In genomic region chr9:50670690-50671089, GRCm38 (mm10) we compare ENCODE assay signal across 8 mouse cellular contexts. TPM values are rescaled to one million over a fixed set of nuclear protein-coding genes. Genes with fewer than 3 reads are reported as not detected.
DNase-seq lines count a peak whose midpoint lies in the region; TF ChIP-seq lines count a peak whose summit lies in the region.

No protein-coding gene starts in this region.

- H3K4me3 ChIP-seq in E14TG2a.4 (replicated peaks; ENCODE audit: low read length), result no peak overlapping the region

- peaks cover 2% of the 10 kb centered on the region; the same call in 1 of the 2 replicates for H3K36me3 ChIP-seq in E14TG2a.4 (ENCODE audit: insufficient read depth, low read length)

- peaks cover 5% of the 10 kb centered on the region for H3K4me1 ChIP-seq in E14TG2a.4 (replicated peaks; ENCODE audit: low read depth, low read length)

- peak; percentile 73 for TF ChIP-seq CTCF in E14TG2a.4 (conservative IDR thresholded peaks at IDR 0.05; ENCODE audit: low read length)

- H3K9me3 ChIP-seq in E14TG2a.4 (ENCODE audit: low read length), result no peaks in the 10 kb centered on the region

- intact Hi-C loops in heart, postnatal 25 days (cut with DNase I), result loop anchor here (10.0 kb wide), 1 partner anchor 226 kb away; no protein-coding TSS in a partner anchor
- intact Hi-C loops in gastrocnemius, postnatal 14 days (cut with DNase I; ENCODE audit: low total_unique reads), result no loop called here

- H3K27me3 ChIP-seq in E14TG2a.4 (ENCODE audit: insufficient read depth, low read length), result no peaks in the 10 kb centered on the region

- DNase-seq in heart, adult 18-20 months, result peak; percentile 53 to 73
- DNase-seq in heart, postnatal 25 days (ENCODE audit: low spot score), result no peak
- peak; percentile 62 for DNase-seq in c-Kit-positive CD71-positive TER-119-negative erythroid progenitor cells, embryonic 14.5 days (ENCODE audit: low read depth)
- peak; percentile 41 for DNase-seq in gastrocnemius, postnatal 14 days
- DNase-seq in kidney, postnatal 4 days, result peak; percentile 80 to 82
- peak; percentile 49 for DNase-seq in mesoderm, embryonic 11.5 days (ENCODE audit: low read depth, low spot score)
- peak; percentile 35 to 80 for DNase-seq in spleen, postnatal 10 days (ENCODE audit: low spot score in 2 of 2)

RNA-seq across cellular contexts. Expression of gene Dlat, which starts 11.1 kb away (rescaled TPM):
- 100 to 1,000 TPM; 390 to 395 TPM for total RNA-seq in heart, adult 18-20 months (2021)
- 100 to 1,000 TPM; 436 to 450 TPM for total RNA-seq in heart, postnatal 25 days (2021)
- 100 to 1,000 TPM; 235 to 280 TPM for total RNA-seq in gastrocnemius, postnatal 14 days (2021)

RNA-seq across cellular contexts. Expression of gene Nkapd1, which starts 53.4 kb away (rescaled TPM):
- 10 to 100 TPM; 11.6 to 14.2 TPM for total RNA-seq in heart, adult 18-20 months (2021)
- total RNA-seq in heart, postnatal 25 days (2021), result 10 to 100 TPM; 13.8 to 14.7 TPM
- total RNA-seq in gastrocnemius, postnatal 14 days (2021), result 10 to 100 TPM; 12.8 to 13.0 TPM

RNA-seq across cellular contexts. Expression of gene Pih1d2, which starts 53.6 kb away (rescaled TPM):
- under 1 TPM; 0.20 to 0.95 TPM for total RNA-seq in heart, adult 18-20 months (2021)
- under 1 TPM; 0.39 to 0.52 TPM for total RNA-seq in heart, postnatal 25 days (2021)
- under 1 TPM; 0.35 to 0.74 TPM for total RNA-seq in gastrocnemius, postnatal 14 days (2021)
